Mouse (Mus musculus): ENCODE data around the gene Fam172a.

The Fam172a gene

GRCm38 (mm10) chr13:78181071-78181929 lies 479.5 kb downstream of the Fam172a start:
- no peak for DNase-seq

DNA sequence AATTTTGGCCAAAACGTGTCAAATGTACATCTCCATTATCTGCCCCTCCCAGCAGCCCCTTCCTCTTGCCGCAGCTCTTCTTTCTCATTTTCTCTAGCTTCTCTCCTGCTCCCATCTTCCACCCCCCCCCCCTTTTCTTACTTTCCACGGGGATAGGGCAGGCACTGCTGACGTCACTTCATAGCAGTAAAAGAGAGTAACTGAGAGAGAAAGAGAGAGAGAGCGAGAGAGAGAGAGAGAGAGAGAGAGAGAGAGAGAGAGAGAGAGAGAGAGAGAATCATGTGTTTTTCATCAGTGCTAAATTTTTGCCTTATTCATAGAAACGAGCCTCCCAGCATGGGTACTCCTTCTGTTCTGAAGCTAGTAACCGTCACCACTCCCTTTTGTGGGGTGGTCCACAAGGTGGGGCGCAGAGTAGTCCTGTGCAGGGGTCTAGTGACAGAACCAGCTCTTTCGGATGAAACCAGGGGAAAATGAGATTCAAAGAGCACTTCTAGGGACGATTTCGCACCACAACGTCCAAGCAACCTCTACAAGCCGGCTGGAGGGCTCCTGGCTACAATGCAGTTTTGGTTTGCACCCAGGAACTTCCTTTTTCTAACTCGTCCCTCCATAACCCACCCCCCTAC lies 480.2 kb downstream of the Fam172a start:
- DNase-seq, result no peak

GRCm38 (mm10) chr13:78183004-78183403 lies 481.2 kb downstream of the Fam172a start:
- no peak for DNase-seq

DNA sequence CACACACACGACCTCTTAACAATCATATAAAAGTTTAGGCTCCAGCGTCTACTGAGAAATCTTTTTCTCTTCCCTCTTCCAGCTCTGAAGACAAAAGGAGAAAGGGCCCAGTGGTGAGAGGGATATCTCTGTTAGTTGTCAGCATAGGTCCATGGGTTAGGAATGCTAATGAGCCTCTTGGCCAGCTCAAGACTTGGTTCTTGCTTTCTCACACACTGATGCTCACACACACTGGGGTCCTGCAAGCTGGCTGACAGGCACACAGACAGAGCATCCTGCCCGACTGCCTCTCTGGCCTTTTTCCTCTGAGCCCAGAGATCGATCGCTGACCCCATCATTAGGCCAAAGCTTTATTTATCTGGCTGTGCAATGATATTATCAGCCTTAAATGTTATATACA lies 482.2 kb downstream of the Fam172a start:
- no peak for DNase-seq

- no peak for DNase-seq
These were observed 483.1 kb downstream of the Fam172a start for GRCm38 (mm10) chr13:78184786-78185466.

GRCm38 (mm10) chr13:78186340-78186946 lies 484.6 kb downstream of the Fam172a start:
- DNase-seq, result peak in 1 of 2 experiments; percentile 72

- no peak for DNase-seq
These were observed 486.0 kb downstream of the Fam172a start for GRCm38 (mm10) chr13:78187833-78188232.

GRCm38 (mm10) chr13:78189586-78189985 lies 487.8 kb downstream of the Fam172a start:
- DNase-seq, result no peak

DNA sequence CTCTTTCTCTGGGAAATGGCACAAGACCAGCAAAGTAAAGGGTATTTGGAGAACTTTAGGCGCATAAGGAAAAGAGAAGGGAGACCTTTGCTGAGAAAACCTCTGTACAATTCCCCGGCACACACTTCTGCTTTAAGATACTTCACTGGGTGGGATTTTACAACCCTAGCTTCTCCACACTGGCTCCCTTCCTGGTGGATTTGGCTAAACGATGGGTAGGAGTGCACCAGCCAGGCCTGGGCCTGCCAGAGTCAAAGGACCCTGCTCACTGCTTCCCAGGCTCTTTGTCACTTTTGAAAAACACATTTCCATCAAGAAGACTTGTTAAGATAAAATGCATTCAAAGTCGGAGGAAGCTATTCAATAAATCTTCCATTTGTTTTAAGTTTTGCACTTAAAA lies 491.4 kb downstream of the Fam172a start:
- DNase-seq, result no peak

DNA sequence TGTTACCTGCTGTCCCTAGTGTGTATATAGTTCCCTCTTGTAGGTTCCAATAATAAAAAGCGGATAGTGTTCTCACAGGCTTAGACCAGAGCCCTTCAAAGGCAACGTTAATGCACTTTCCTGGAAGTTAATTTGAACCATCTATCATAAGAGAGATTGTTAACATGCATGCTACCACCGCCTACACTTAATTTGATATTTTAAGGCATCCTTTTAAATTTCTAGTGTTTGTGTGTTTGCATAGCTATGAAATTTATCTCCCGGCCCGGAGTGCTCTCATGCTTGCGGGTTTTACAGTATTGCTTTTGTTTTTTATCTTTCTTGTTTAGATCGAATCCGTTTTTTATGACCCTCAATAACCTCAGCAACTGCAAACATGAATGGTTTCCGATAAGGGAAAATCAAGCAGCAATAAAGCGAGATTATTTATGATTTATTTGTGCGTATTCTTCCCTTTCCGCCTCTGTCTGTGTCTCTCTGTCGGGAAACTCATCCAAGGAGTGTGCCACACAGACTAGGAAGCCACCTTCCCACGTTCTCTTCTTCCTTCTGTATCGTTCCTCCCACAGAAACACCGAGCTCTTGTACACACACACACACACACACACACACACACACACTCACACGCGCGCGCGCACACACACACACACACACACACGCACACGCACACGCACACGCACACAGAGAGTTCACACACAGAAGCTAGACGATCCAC lies 492.5 kb downstream of the Fam172a start:
- no peak for DNase-seq

DNA sequence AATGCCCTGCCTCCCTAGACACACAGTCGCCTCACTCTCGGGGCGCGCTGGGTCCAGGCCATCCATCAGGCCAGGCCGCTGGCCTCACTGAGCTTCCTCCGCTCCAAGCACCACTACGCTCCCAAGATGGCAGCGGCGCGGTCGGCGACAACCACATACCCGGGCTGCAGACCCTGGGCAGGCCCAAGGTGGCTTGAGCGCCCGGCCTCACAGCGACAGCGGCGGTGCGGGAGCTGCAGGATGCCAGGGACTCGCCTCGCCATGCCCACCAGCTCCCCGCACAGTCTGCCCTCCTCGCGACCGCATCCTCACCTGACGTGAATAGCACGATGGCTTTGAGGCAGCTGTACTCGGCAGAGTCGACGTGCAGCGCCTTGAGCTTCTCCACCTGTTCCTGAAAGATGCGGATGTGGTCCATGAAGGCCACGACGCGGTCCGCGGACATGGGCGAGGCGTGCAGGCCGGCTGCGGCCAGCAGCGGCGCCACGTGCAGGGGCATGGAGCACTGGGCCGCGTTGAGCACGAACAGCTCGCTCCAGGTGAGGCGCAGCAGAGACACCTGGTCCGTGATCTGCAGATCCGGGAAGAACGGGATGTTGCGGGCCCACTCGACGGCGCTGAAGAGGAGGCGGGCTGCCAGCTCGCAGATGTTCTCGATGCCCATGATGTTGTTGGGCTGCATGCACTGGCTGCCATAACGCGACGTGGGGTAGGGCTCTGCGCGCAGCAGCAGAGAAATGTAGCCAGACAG lies 493.2 kb downstream of the Fam172a start:
- no peak for DNase-seq

DNA sequence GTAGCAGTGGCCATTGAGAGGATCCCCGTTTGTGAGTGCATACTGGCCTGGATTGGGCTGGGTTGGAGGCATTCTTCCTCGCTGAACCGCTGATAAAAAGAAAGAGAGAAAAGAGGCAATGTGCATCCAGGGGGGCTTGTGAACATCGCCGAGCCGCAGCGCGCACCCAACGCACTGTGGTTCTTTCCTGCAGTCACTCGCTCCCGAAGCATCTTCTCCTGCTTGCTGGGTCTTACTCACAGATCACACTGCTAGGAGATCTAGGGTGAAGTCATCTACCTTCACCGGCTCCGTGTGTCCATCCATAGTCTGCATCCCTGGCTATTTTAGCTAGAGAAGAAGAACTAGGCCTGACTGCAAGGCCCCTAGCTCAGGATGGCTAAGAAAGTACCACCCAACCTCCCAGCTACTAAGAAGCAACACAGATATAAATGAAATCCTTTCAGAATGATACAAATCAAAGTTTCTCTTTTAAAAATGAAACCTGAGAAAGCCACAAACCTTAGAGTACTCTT lies 493.8 kb downstream of the Fam172a start:
- DNase-seq, result no peak

DNA sequence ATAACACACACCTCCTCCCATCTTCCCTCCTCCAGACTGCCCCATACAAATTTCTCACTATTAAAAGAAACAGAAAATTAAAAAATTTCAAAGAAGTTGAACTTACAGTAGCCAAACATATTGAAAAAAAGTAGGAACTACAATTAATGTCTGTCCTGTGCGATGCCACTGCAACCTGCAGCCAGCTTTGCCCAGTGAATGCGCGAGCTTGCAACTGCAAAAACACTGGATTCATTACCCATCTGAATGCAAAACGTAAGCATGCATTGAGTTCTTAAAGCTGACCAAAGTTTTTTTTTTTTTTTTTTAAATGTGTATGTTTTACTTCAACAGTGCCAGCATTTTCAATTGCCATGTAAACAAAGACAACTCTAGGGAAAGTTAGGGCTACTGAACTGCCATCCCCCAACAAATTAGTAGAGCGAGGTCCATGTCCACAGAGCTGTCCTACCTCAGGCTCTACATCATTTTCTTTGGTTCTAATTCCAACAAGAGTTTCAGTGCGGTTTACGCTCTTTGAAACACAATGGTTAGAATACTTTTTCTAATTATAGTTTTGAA lies 494.5 kb downstream of the Fam172a start:
- DNase-seq, result no peak

DNA sequence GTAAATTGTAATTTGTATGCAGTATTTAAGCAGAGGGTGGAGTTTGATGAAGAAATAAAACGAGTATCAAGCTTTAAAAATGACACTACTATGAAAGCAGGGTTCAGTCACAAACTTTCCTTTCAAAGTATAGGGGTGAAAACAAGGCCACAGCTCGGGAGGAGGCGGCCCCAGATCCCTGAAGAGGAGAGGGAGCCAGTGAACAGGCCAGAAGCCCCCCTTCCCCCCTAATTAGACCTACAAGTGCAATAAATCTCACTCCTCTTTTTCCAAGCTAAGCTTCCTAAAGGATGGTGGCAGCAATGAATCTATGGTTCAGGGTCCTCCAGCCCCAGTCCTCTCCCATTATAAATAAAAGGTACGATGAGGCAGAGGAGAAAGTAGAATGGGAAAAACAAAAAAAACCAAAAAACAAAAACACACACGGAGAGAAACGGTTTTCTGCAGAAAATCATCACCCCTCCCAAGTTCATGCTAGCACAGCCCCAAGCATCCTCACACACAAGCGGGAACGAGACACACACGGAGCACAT lies 495.5 kb downstream of the Fam172a start:
- DNase-seq, result no peak

- peak in 1 of 2 experiments; percentile 28 for DNase-seq
These were observed 496.1 kb downstream of the Fam172a start for GRCm38 (mm10) chr13:78197819-78198390.

- peak in 1 of 2 experiments; percentile 54 for DNase-seq
These were observed 496.6 kb downstream of the Fam172a start for GRCm38 (mm10) chr13:78198391-78198870.

DNA sequence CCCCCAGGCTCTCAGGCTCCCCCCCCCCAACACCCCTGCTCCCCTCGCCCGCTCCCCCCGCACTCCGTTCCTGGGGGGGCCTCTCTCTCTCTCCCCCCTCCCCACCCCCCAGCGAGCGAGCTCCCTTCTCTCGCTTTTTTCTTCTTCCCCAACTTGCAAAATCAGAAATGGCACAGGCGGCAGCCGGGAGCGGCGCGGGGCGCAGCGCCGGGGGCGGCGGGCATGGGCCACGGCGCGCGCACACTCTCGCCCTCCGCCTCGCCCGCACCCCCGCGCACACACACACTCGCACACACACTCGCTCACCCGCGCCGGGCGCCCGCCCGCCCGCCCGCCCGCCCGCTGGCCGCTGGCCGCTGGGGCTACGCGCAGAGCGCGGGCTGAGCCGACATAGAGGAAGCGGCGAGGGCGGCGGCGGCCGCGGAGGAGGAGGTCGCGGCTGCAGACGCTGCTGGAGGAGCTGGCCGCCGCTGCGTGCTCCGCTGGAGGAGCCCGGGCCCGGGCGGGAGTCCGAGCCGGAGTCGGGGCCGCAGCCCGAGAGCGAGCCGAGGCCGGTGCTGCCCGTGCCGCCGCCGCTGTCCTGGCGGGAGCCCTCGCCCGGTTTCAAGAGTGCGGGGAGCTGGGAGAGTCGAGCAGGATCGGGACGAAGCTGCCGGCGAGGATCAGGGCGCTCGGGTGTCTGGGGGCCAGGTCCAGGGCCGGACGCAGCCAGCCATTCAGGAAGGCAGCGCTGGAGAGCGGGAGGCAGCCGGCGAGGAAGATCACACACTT lies 497.2 kb downstream of the Fam172a start:
- peak in 1 of 2 experiments; percentile 70 for DNase-seq

DNA sequence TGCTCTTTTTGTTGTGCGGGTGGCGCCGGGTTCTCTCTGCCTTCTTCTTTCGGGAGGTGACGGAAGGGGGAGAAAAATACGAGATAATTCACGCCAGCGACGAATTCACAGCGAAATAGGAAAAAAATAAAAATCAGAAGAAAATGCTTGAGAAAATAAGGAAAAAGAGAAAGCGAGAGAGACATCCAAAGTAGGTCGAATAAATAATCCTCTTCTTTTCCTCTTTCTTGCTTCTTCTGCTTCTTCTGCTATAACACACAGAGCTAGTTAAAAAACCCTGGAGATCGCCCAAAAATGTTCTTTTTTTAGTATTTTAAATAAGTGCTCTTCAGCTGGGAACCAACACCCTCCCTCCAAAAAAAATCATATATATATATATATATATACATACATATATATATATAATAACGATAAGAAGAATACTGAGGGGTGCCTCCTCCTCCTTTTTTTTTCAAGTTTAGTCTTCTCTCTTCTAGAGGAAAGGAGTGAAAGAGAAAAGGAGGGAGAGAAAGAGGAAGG lies 497.9 kb downstream of the Fam172a start, which contains the start of gene Nr2f1:
Gene Nr2f1 (minus strand): TSS at position 116 of the 519 bp plus-strand sequence.
- DNase-seq, result no peak

GRCm38 (mm10) chr13:78200407-78200806 lies 498.6 kb downstream of the Fam172a start:
- DNase-seq, result no peak
